Mouse (Mus musculus) bone marrow macrophage, adult 2 months (primary cell): ENCODE results near the gene Dnaja4.

ENCODE experiments used
- CTCF ChIP-seq: IDR thresholded peaks from 2 replicates; pipeline ENCODE4 v1.5.1; 2012; ENCODE audit warnings: low read depth, mild to moderate bottlenecking, low read length, moderate library complexity
- POLR2A ChIP-seq: IDR thresholded peaks from 2 replicates; pipeline ENCODE4 v1.6.1; 2012; ENCODE audit warnings: mild to moderate bottlenecking, low read depth, low read length, borderline replicate concordance

- TF ChIP-seq CTCF (no peak), POLR2A (no peak)
Observed at GRCm38 (mm10) chr9:54750215-54750981, 51.7 kb downstream of the Dnaja4 start.
